Mouse (Mus musculus): Measurements from ENCODE around the gene Tmprss13. TPM values are rescaled to one million over a fixed set of nuclear protein-coding genes. Genes with fewer than 3 reads are reported as not detected.
A peak's percentile ranks its signal among the peaks of the same experiment; 100 is the strongest.

Gene Tmprss13
- total RNA-seq, 2 experiments from 2014 or later: not detected

GRCm38 (mm10) chr9:45306746-45307410 lies 12.0 kb upstream of the Tmprss13 start:
- no peak for TF ChIP-seq CTCF (conservative IDR thresholded peaks at IDR 0.05)
- H3K4me3 ChIP-seq: no peak overlapping the region
- no peak overlapping the region for H3K27ac ChIP-seq
- DNase-seq (ENCODE audit: low spot score in 2 of 2): no peak

DNA sequence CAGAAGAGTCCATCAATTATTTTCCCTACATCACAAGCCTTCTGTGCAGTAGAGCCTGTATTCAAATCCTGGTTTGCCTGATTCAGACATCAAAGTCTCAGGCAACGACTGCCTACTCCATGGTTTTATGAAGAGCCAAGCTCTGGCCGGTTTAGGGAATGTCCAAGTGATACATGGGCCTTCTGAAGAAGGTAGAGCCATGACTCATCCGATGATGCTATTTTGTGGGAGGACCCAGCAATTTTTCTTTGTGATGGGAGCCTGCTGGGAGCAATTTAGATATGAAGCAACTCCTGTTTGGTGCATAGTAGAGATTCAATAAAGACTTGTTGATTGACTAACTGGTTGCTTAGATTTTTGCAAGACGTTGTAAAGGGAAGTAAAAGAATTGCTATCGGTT lies 10.4 kb upstream of the Tmprss13 start:
- Histone ChIP-seq H3K27ac (no peak overlapping the region), H3K4me3 (no peak overlapping the region)
- DNase-seq (ENCODE audit: low spot score in 2 of 2): no peak
- TF ChIP-seq CTCF (conservative IDR thresholded peaks at IDR 0.05): no peak

DNA sequence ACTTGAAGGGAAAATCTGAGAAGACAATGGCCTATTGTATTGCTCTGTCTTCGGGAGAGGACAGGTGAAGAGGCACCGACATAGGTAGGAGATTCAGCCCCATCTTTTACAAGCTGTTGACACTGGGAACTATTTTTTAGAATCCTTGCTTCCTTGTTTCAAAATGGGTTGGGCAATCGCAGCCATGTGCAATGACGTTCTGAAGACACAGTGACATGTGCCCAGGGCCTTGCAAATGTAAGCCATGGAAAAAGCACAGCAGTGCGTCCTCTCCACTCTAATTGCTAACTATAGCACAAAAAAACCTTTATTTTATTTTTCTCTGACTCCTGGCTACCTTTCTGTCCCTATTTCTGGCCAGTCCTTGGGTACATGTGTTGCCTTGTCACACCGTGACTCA lies 7.0 kb upstream of the Tmprss13 start:
- DNase-seq (ENCODE audit: low spot score in 2 of 2): no peak
- no peak overlapping the region for H3K27ac ChIP-seq
- TF ChIP-seq CTCF (conservative IDR thresholded peaks at IDR 0.05): no peak
- no peak overlapping the region for H3K4me3 ChIP-seq

DNA sequence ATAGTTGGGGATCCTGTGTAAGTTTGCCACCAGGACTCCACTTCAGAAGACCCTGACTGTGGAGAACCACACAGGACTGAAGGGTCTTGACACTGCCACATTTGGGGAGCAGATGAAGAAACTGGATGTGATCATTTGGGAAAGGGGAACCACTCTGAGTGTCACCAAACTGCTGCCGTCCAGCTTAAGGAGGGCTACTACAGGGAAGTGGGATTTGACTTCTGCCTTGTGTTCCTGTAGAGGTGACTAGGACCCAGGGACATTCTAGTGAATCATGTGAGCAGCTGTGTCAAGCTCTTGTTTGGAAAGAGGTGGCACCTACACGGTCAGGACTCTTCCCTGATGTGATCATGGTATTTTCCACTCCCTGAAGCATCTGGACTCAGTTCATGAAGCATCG lies 5.0 kb upstream of the Tmprss13 start:
- no peak for DNase-seq (ENCODE audit: low spot score in 2 of 2)
- Histone ChIP-seq H3K27ac (no peak overlapping the region), H3K4me3 (no peak overlapping the region)
- TF ChIP-seq CTCF (conservative IDR thresholded peaks at IDR 0.05): no peak

DNA sequence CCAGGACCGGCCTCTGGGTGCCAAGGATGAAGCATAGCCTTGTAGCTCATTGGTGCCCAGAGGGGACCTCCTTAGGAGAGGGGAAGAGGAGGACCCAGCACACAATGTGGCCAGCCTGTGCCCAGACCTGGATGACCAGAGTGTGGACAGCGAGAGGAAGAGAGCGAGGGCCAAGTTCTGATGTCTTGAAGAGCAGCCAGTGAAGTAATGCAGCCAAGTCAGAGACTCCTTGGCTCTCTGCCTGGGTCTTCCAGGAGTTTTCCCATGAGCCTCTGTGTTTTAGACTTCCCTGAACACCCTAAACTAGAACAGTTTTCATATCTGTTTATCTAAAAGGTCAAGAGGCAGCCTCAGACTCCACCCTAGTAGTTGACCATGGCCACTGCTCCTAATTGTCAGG lies 1.3 kb upstream of the Tmprss13 start:
- Histone ChIP-seq H3K27ac (no peak overlapping the region), H3K4me3 (no peak overlapping the region)
- no peak for TF ChIP-seq CTCF (conservative IDR thresholded peaks at IDR 0.05)
- DNase-seq (ENCODE audit: low spot score in 2 of 2): no peak

- no peak for TF ChIP-seq CTCF (conservative IDR thresholded peaks at IDR 0.05)
- Histone ChIP-seq H3K4me3 (no peak overlapping the region), H3K27ac (no peak overlapping the region)
- DNase-seq (ENCODE audit: low spot score in 2 of 2): no peak
These were observed 2.6 kb downstream of the Tmprss13 start for GRCm38 (mm10) chr9:45321465-45321864.

- no peak for TF ChIP-seq CTCF (conservative IDR thresholded peaks at IDR 0.05)
- no peak for DNase-seq (ENCODE audit: low spot score in 2 of 2)
- Histone ChIP-seq H3K27ac (no peak overlapping the region), H3K4me3 (no peak overlapping the region)
These were observed 3.1 kb downstream of the Tmprss13 start for GRCm38 (mm10) chr9:45321946-45322430.

DNA sequence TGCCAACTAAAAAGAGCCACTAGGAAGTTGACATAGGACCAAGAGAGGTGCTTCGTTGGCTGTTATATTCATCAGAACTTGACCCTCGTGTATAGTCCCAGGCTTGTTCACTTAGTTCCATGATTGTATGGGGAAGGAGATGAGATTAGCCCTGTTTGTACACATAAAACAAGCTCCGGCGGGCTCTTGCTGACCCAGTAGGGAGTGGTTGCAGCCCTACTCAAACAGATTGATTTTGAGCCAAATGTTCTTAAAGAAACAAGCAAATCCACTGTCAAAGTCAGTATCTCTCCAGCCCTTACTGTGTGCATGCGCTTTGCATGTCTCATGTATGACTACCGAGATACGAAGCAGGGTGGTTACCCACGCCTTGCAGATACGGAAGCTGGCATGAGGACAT lies 7.5 kb downstream of the Tmprss13 start:
- TF ChIP-seq CTCF (conservative IDR thresholded peaks at IDR 0.05): no peak
- no peak overlapping the region for H3K4me3 ChIP-seq
- DNase-seq (ENCODE audit: low spot score in 2 of 2): no peak
- H3K27ac ChIP-seq: no peak overlapping the region

DNA sequence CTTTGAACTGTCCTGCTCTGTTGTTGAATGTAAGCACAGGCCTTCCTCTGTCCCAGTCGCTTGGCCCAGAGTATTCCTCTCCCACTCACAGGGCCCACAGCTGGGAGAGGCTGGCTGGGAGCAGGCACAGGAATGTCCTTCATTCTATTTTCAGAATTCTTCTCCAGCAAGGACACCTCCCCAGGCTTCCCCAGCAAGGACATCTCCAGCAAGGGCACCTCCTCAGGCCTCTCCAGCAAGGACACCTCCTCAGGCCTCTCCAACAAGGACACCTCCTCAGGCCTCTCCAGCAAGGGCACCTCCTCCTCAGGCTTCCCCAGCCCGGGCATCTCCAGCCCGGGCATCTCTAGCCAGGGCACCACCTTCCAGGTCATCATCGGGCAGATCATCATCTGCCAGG lies 9.4 kb downstream of the Tmprss13 start:
- DNase-seq (ENCODE audit: low spot score in 2 of 2): no peak
- Histone ChIP-seq H3K27ac (no peak overlapping the region), H3K4me3 (no peak overlapping the region)
- TF ChIP-seq CTCF (conservative IDR thresholded peaks at IDR 0.05): no peak

GRCm38 (mm10) chr9:45329577-45329976 lies 10.7 kb downstream of the Tmprss13 start:
- no peak for DNase-seq (ENCODE audit: low spot score in 2 of 2)
- Histone ChIP-seq H3K27ac (no peak overlapping the region), H3K4me3 (no peak overlapping the region)
- TF ChIP-seq CTCF (conservative IDR thresholded peaks at IDR 0.05): no peak

GRCm38 (mm10) chr9:45337406-45337805 lies 18.5 kb downstream of the Tmprss13 start:
- H3K4me3 ChIP-seq: no peak overlapping the region
- H3K27ac ChIP-seq: no peak overlapping the region
- no peak for TF ChIP-seq CTCF (conservative IDR thresholded peaks at IDR 0.05)
- DNase-seq (ENCODE audit: low spot score in 2 of 2): no peak

GRCm38 (mm10) chr9:45343066-45343465 lies 24.2 kb downstream of the Tmprss13 start:
- TF ChIP-seq CTCF (conservative IDR thresholded peaks at IDR 0.05): no peak
- no peak for DNase-seq (ENCODE audit: low spot score in 2 of 2)
- no peak overlapping the region for H3K4me3 ChIP-seq
- no peak overlapping the region for H3K27ac ChIP-seq

DNA sequence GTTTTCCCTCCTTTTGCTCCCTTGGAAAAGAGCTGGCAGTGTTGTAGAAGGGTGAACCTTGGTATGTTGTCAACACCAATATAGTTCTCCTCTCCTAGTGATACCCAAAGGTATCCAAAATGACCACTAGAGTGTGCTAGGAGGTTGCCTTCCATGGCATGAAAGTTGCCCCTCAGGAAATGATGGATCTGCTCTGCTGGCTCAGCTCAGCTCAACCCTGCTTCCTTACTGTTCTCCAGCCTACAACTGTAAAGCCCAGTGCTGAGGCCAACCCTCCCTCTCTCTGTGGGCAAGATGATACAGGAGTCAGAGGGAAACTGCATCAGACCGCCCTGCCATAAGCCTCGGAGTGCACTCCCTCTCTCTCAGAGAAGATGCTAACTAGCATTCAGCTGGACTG lies 26.6 kb downstream of the Tmprss13 start:
- Histone ChIP-seq H3K4me3 (no peak overlapping the region), H3K27ac (no peak overlapping the region)
- DNase-seq (ENCODE audit: low spot score in 2 of 2): peak; percentile 20 to 29
- peak; percentile 81 for TF ChIP-seq CTCF (conservative IDR thresholded peaks at IDR 0.05)

- Histone ChIP-seq H3K4me3 (no peak overlapping the region), H3K27ac (no peak overlapping the region)
- TF ChIP-seq CTCF (conservative IDR thresholded peaks at IDR 0.05): no peak
- DNase-seq (ENCODE audit: low spot score in 2 of 2): no peak
These were observed 27.4 kb downstream of the Tmprss13 start for GRCm38 (mm10) chr9:45346276-45346675.

Data from layer of hippocampus, adult 2 months (tissue).